Mouse (Mus musculus) macrophage (primary cell): ENCODE measurements around the gene Gpr152. TPM values are rescaled to one million over a fixed set of nuclear protein-coding genes. Genes with fewer than 3 reads are reported as not detected.

Experiments used
- H3K27ac ChIP-seq: fragments of 350-480 bp; formaldehyde crosslinking; 2 replicates; pipeline ENCODE4 v1.9.0; 2021
- H3K36me3 ChIP-seq: fragments of 350-480 bp; formaldehyde crosslinking; 2 replicates; pipeline ENCODE4 v1.9.0; 2021; ENCODE audit errors: inconsistent target
- H3K4me3 ChIP-seq: fragments of 350-480 bp; formaldehyde crosslinking; 2 replicates; pipeline ENCODE4 v1.9.0; 2021; ENCODE audit errors: inconsistent target
- H3K79me2 ChIP-seq: fragments of 350-480 bp; formaldehyde crosslinking; 2 replicates; pipeline ENCODE4 v1.9.0; 2021; ENCODE audit errors: inconsistent target
- WGBS: methylation state at CpG from one replicate; pipeline ENCODE4 v1.1.7; 2026; ENCODE audit warnings: inconsistent platforms; ENCODE audit not compliant: missing documents; 5-methylcytosine and 5-hydroxymethylcytosine counted together
- polyA plus RNA-seq: library from polyadenylated mRNA; stranded (reverse); fragments of 250-400 nt; gene quantifications from 3 replicates; pipeline ENCODE4 v1.2.4, GENCODE M21; 2018; ENCODE audit warnings: inconsistent platforms

Gpr152 gene
- polyA plus RNA-seq, 1 experiment from 2014 or later, result not detected

GRCm38 (mm10) chr19:4101466-4101865, 38.1 kb upstream of the Gpr152 start:
- H3K36me3 ChIP-seq, result peaks cover 39% of the 10 kb centered on the region
- no peak overlapping the region for H3K27ac ChIP-seq
- 97% methylated on average over 4 of the region's 6 CpGs for WGBS
- no peaks in the 10 kb centered on the region; the same call in 1 of the 2 replicates for H3K79me2 ChIP-seq
- no peak overlapping the region for H3K4me3 ChIP-seq

- Histone ChIP-seq H3K36me3 (peaks cover 45% of the 10 kb centered on the region), H3K4me3 (no peak overlapping the region), H3K79me2 (no peaks in the 10 kb centered on the region; the same call in 1 of the 2 replicates), H3K27ac (no peak overlapping the region)
- WGBS, result 82% methylated on average over 2 of the region's 2 CpGs
Measured at GRCm38 (mm10) chr19:4102049-4102448, 37.5 kb upstream of the Gpr152 start.

GRCm38 (mm10) chr19:4102626-4103025, 37.0 kb upstream of the Gpr152 start:
- no peaks in the 10 kb centered on the region; the same call in 1 of the 2 replicates for H3K79me2 ChIP-seq
- H3K36me3 ChIP-seq, result peaks cover 51% of the 10 kb centered on the region
- WGBS, result 97% methylated on average over 11 of the region's 12 CpGs
- no peak overlapping the region for H3K27ac ChIP-seq
- H3K4me3 ChIP-seq, result no peak overlapping the region

- Histone ChIP-seq H3K27ac (no peak overlapping the region), H3K79me2 (no peaks in the 10 kb centered on the region; the same call in 1 of the 2 replicates), H3K4me3 (no peak overlapping the region), H3K36me3 (peaks cover 55% of the 10 kb centered on the region)
- WGBS, result 92% methylated on average over 18 of the region's 18 CpGs
Measured at GRCm38 (mm10) chr19:4103294-4103693, 36.3 kb upstream of the Gpr152 start.

GRCm38 (mm10) chr19:4103792-4104191, 35.8 kb upstream of the Gpr152 start:
- Histone ChIP-seq H3K79me2 (no peaks in the 10 kb centered on the region; the same call in 1 of the 2 replicates), H3K36me3 (peaks cover 60% of the 10 kb centered on the region), H3K4me3 (no peak overlapping the region), H3K27ac (no peak overlapping the region)
- 91% methylated on average over 3 of the region's 3 CpGs for WGBS

- Histone ChIP-seq H3K4me3 (no peak overlapping the region), H3K79me2 (no peaks in the 10 kb centered on the region; the same call in 1 of the 2 replicates), H3K36me3 (peaks cover 68% of the 10 kb centered on the region), H3K27ac (no peak overlapping the region)
- 95% methylated on average over 16 of the region's 16 CpGs for whole genome bisulfite sequencing
Measured at GRCm38 (mm10) chr19:4104675-4105194, 34.9 kb upstream of the Gpr152 start.

- peaks cover 87% of the 10 kb centered on the region for H3K36me3 ChIP-seq
- 93% methylated on average over 14 of the region's 14 CpGs for WGBS
- no peak overlapping the region for H3K4me3 ChIP-seq
- no peaks in the 10 kb centered on the region for H3K79me2 ChIP-seq
- H3K27ac ChIP-seq, result no peak overlapping the region
Measured at GRCm38 (mm10) chr19:4106654-4107053, 32.9 kb upstream of the Gpr152 start.

- Histone ChIP-seq H3K36me3 (peaks cover 84% of the 10 kb centered on the region), H3K27ac (no peak overlapping the region), H3K4me3 (no peak overlapping the region), H3K79me2 (no peaks in the 10 kb centered on the region)
- 88% methylated on average over 9 of the region's 9 CpGs for WGBS
Measured at GRCm38 (mm10) chr19:4108535-4108934, 31.1 kb upstream of the Gpr152 start.

GRCm38 (mm10) chr19:4112063-4112960, 27.3 kb upstream of the Gpr152 start:
- Histone ChIP-seq H3K79me2 (no peaks in the 10 kb centered on the region), H3K4me3 (no peak overlapping the region), H3K36me3 (peaks cover 78% of the 10 kb centered on the region), H3K27ac (peak overlapping the region; percentile 95)
- 78% methylated on average over 25 of the region's 26 CpGs for WGBS

GRCm38 (mm10) chr19:4113186-4113805, 26.3 kb upstream of the Gpr152 start:
- Histone ChIP-seq H3K27ac (peak overlapping the region; percentile 95), H3K4me3 (no peak overlapping the region), H3K79me2 (peaks cover 6% of the 10 kb centered on the region; the same call in 1 of the 2 replicates), H3K36me3 (peaks cover 77% of the 10 kb centered on the region)
- WGBS, result 4% methylated on average over 13 of the region's 13 CpGs

GRCm38 (mm10) chr19:4113806-4114230, 25.8 kb upstream of the Gpr152 start:
- WGBS, result 6% methylated on average over 5 of the region's 5 CpGs
- Histone ChIP-seq H3K36me3 (peaks cover 72% of the 10 kb centered on the region), H3K4me3 (no peak overlapping the region), H3K79me2 (peaks cover 11% of the 10 kb centered on the region; the same call in 1 of the 2 replicates), H3K27ac (peak overlapping the region; percentile 95)

- 90% methylated on average over 10 of the region's 10 CpGs for WGBS
- no peak overlapping the region for H3K4me3 ChIP-seq
Measured at GRCm38 (mm10) chr19:4114551-4114950, 25.0 kb upstream of the Gpr152 start.

GRCm38 (mm10) chr19:4115144-4115543, 24.4 kb upstream of the Gpr152 start:
- H3K4me3 ChIP-seq, result no peak overlapping the region
- H3K79me2 ChIP-seq, result peaks cover 24% of the 10 kb centered on the region; the same call in 1 of the 2 replicates
- peaks cover 60% of the 10 kb centered on the region for H3K36me3 ChIP-seq
- no peak overlapping the region for H3K27ac ChIP-seq
- WGBS, result 96% methylated on average over 10 of the region's 10 CpGs

More at GRCm38 (mm10) chr19:4114551-4114950, 25.0 kb upstream of the Gpr152 start:
- peaks cover 18% of the 10 kb centered on the region; the same call in 1 of the 2 replicates for H3K79me2 ChIP-seq
- peak overlapping the region; percentile 95; the same call in 1 of the 2 replicates for H3K27ac ChIP-seq
- H3K36me3 ChIP-seq, result peaks cover 66% of the 10 kb centered on the region

- WGBS, result 95% methylated on average over 11 of the region's 11 CpGs
- Histone ChIP-seq H3K36me3 (peaks cover 53% of the 10 kb centered on the region), H3K27ac (no peak overlapping the region)
Measured at GRCm38 (mm10) chr19:4115816-4116215, 23.8 kb upstream of the Gpr152 start.

More at GRCm38 (mm10) chr19:4115816-4116215, 23.8 kb upstream of the Gpr152 start:
- Histone ChIP-seq H3K79me2 (peaks cover 31% of the 10 kb centered on the region; the same call in 1 of the 2 replicates), H3K4me3 (no peak overlapping the region)
